Mouse (Mus musculus) stomach, embryonic 14.5 days (tissue): Measurements from ENCODE around the gene Rpl31. TPM values are rescaled to one million over a fixed set of nuclear protein-coding genes. Genes with fewer than 3 reads are reported as not detected.

Source experiments
- ATAC-seq: fragments of 200-750 bp; cut with Nextera tagmentation; 2 replicates; pipeline ENCODE4 v1.8.0; 2017; ENCODE audit warnings: low read depth, moderate TSS enrichment; ENCODE audit not compliant: insufficient number of reproducible peaks, insufficient read depth, low FRiP score
- H3K27ac ChIP-seq: fragments of 300-500 bp; sonication (generic); 2 replicates; pipeline ENCODE4 v1.5.1; 2014; ENCODE audit warnings: mild to moderate bottlenecking, low read length, moderate library complexity, mixed read lengths
- H3K27me3 ChIP-seq: fragments of 300-500 bp; sonication (generic); 2 replicates; pipeline ENCODE4 v1.6.1; 2014; ENCODE audit warnings: low read length, control low read depth, mixed read lengths; ENCODE audit not compliant: control insufficient read depth, insufficient read depth
- H3K36me3 ChIP-seq: fragments of 300-500 bp; sonication (generic); 2 replicates; pipeline ENCODE4 v1.6.1; 2014; ENCODE audit warnings: mild to moderate bottlenecking, control low read depth, low read length, moderate library complexity, mixed read lengths; ENCODE audit not compliant: control insufficient read depth, insufficient read depth
- H3K4me1 ChIP-seq: fragments of 300-500 bp; sonication (generic); 2 replicates; pipeline ENCODE4 v1.6.1; 2014; ENCODE audit warnings: low read length, control low read depth, mixed read lengths; ENCODE audit not compliant: control insufficient read depth, insufficient read depth
- H3K4me2 ChIP-seq: fragments of 300-500 bp; sonication (generic); replicated peaks from 2 replicates; pipeline ENCODE4 v1.6.1; 2014; ENCODE audit warnings: low read depth, low read length, control low read depth
- H3K4me3 ChIP-seq: fragments of 300-500 bp; sonication (generic); 2 replicates; pipeline ENCODE4 v1.5.1; 2014; ENCODE audit warnings: low read depth, low read length, control low read depth
- H3K9ac ChIP-seq: fragments of 300-500 bp; sonication (generic); replicated peaks from 2 replicates; pipeline ENCODE4 v1.6.1; 2014; ENCODE audit warnings: low read depth, mild to moderate bottlenecking, control low read depth, low read length, moderate library complexity, mixed read lengths
- H3K9me3 ChIP-seq: fragments of 300-500 bp; sonication (generic); 2 replicates; pipeline ENCODE4 v1.6.1; 2016; ENCODE audit warnings: low read depth, low read length, control low read depth; ENCODE audit not compliant: control insufficient read depth
- WGBS: fragments of 180-500 bp; shearing (Covaris S2); extraction: QIAGEN DNeasy Blood & Tissue Kit; methylation state at CpG from one replicate; pipeline ENCODE4 v1.1.7; 2014; 5-methylcytosine and 5-hydroxymethylcytosine counted together
- polyA plus RNA-seq: library from polyadenylated mRNA; unstranded; fragments of >200 nt; fragmentation: Nextera tagmentation; extraction: Ambion mirVana; gene quantifications from 2 replicates; pipeline ENCODE4 v1.2.1, GENCODE M21; 2014

The Rpl31 gene
- polyA plus RNA-seq, 1 experiment from 2014 or later = 805 TPM

DNA sequence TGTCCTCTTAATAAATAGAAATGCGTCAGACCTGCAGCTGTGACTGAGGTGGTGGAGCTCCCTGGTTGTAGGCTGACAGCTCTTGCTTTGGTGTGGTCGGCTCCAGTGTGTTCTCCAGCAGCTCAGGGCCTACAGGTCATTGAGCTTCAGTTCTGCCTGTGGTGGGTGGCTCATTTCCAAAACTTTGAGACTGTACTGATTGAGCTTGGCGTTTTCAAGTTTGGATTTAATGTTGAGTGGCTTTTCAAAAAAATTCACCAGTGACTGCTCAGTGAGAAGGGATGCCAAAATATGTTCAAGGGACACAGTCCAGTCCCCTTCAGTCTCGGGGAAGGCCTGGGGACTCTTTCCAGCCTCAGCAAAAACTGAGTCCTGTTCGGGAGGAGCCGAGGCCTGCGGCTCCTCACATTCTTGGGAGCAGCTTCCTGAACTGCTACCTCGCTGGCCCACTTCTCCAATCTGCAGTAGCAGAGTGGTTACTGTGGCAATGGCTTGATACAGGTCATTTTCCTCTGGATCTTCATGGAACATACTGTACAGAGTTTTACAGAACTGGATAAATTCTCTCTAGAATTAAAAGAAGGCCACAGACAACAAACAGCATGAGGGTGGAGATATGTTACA is 4.7 kb downstream of the Rpl31 start:
- WGBS = 85% methylated on average over 8 of the region's 8 CpGs
- no peaks in the 10 kb centered on the region for H3K9me3 ChIP-seq
- H3K4me2 ChIP-seq = no peak overlapping the region
- no peak for ATAC-seq
- no peaks in the 10 kb centered on the region for H3K27me3 ChIP-seq
- peaks cover 5% of the 10 kb centered on the region; the same call in 1 of the 2 replicates for H3K4me1 ChIP-seq
- H3K36me3 ChIP-seq = peaks cover 51% of the 10 kb centered on the region
- H3K9ac ChIP-seq = no peak overlapping the region
- no peak overlapping the region for H3K27ac ChIP-seq
- H3K4me3 ChIP-seq = no peak overlapping the region

DNA sequence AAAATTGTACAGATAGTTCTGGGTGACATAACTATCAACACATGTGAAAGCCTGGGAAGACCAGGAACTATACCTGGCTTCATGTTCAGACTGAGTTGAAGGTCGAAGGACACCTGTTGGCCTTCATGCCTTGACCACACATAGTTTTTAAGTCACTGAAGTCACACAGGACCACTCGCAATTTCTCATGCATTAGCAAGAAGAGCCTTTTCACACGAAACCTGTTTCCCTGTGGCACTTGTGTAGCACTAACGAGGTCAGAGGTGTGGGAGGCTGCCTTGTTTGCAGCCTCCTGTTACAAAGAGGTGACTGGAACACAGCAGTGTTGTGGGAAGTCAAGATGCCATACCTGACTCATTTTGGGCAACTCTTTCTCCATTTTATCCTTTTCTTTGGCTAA is 5.7 kb downstream of the Rpl31 start:
- 68% methylated on average over 4 of the region's 4 CpGs for WGBS
- Histone ChIP-seq H3K27ac (no peak overlapping the region), H3K4me1 (peaks cover 5% of the 10 kb centered on the region; the same call in 1 of the 2 replicates), H3K9ac (no peak overlapping the region), H3K4me2 (no peak overlapping the region), H3K27me3 (no peaks in the 10 kb centered on the region), H3K4me3 (no peak overlapping the region), H3K36me3 (peaks cover 51% of the 10 kb centered on the region), H3K9me3 (no peaks in the 10 kb centered on the region)
- no peak for ATAC-seq

DNA sequence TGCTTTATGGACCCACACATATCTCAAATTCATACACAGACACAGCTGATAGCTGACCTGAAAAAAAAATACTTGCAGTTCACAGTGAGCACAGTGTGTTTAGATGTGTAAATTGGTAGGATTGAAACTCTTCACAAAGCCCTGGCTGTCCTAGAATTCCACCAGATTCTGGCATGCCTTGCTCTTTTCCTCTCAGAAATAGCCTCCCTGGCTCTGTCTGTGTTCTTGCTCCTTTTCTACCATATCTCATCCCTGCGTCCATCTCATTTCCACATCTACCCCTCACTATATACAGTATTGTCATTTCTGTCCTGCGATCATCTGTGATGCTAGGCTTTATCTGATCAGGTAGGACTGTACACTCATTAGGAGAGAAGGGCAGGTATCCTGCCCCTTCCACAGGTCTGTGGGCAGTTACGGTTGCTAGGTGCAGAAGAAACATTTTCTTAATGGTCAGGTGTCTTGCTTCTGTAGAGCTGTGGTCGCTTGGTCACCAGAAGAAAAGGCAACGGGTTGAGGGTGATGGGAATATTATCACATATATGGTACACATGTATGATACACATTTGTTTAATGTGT is 6.7 kb downstream of the Rpl31 start:
- no peak for ATAC-seq
- Histone ChIP-seq H3K36me3 (peaks cover 48% of the 10 kb centered on the region), H3K9me3 (no peaks in the 10 kb centered on the region), H3K27me3 (no peaks in the 10 kb centered on the region), H3K4me1 (peaks cover 2% of the 10 kb centered on the region; the same call in 1 of the 2 replicates), H3K4me3 (no peak overlapping the region), H3K4me2 (no peak overlapping the region), H3K9ac (no peak overlapping the region), H3K27ac (no peak overlapping the region)
- WGBS = 79% methylated on average over 5 of the region's 5 CpGs

DNA sequence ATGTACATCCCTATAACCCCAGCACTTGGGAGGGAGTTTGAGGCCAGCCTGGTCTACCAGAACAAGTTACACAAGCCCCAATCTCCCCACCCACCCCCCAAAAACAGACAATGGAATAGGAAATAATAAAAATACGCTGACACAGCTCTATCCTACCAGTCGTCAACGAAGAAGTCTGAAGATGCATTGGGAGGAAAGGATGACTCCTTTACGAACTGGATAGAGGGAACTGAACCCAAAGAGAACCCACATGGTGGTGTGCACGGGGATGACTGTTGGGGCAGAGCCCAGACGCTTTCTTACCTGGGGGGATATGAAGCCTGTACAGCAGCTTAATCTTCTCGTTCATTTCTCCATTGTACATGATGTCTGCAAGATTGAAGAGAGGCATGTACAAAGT is 8.5 kb downstream of the Rpl31 start:
- peaks cover 30% of the 10 kb centered on the region for H3K36me3 ChIP-seq
- 86% methylated on average over 7 of the region's 7 CpGs for WGBS
- H3K4me1 ChIP-seq = no peaks in the 10 kb centered on the region
- H3K4me3 ChIP-seq = no peak overlapping the region
- ATAC-seq = no peak
- no peak overlapping the region for H3K9ac ChIP-seq
- H3K4me2 ChIP-seq = no peak overlapping the region
- H3K27ac ChIP-seq = no peak overlapping the region
- no peaks in the 10 kb centered on the region for H3K27me3 ChIP-seq
- no peaks in the 10 kb centered on the region for H3K9me3 ChIP-seq

DNA sequence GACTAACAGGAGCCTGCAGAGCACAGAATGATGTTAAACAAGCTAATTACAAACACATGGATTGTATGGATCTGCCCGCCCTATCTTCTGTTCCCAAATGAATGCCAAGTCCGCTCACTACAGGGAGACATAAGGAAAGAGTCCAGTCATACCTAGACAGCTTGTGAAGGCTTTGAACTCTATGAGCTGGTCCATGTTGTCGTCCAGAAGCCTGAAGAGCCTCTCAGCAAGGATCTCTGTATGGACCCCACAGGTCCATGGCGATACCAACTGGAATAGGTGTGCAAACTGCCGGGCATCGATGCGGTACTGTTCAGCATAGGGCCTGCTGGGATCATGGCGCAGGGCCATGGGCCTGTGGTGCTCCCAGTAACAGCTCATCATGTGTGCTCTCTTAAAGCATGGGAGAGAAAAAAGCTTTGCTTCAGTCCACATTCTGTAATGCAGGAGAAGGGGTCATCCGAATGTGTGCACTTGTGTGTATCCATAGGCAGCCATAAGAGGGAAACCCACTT is 9.1 kb downstream of the Rpl31 start:
- Histone ChIP-seq H3K9me3 (no peaks in the 10 kb centered on the region), H3K9ac (no peak overlapping the region), H3K27me3 (no peaks in the 10 kb centered on the region), H3K4me2 (no peak overlapping the region), H3K27ac (no peak overlapping the region), H3K36me3 (peaks cover 27% of the 10 kb centered on the region), H3K4me1 (no peaks in the 10 kb centered on the region), H3K4me3 (no peak overlapping the region)
- 91% methylated on average over 9 of the region's 9 CpGs for WGBS
- no peak for ATAC-seq

DNA sequence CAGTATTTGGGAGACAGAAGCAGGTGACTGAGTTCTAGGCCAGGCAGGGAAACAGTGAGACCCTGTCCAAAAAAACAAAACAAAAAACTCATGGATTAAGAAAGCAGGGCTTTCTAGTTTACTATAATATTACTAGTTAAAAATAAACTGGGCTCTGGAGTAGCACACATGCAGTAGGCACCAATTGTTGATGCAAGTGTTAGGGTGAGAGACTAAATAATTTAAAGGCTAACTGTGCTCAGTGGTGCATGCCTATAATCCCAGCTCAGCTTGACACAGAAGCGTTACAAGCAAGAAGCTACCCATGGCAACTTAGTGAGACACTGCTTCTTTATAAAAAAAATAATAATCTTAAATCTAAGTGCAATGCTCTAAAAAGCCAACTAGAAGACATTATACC is 10.9 kb downstream of the Rpl31 start:
- WGBS = 81% methylated on average over 1 of the region's 1 CpGs
- Histone ChIP-seq H3K4me2 (no peak overlapping the region), H3K9ac (no peak overlapping the region), H3K4me1 (no peaks in the 10 kb centered on the region), H3K36me3 (peaks cover 10% of the 10 kb centered on the region), H3K9me3 (no peaks in the 10 kb centered on the region), H3K4me3 (no peak overlapping the region), H3K27ac (no peak overlapping the region), H3K27me3 (no peaks in the 10 kb centered on the region)
- ATAC-seq = no peak

DNA sequence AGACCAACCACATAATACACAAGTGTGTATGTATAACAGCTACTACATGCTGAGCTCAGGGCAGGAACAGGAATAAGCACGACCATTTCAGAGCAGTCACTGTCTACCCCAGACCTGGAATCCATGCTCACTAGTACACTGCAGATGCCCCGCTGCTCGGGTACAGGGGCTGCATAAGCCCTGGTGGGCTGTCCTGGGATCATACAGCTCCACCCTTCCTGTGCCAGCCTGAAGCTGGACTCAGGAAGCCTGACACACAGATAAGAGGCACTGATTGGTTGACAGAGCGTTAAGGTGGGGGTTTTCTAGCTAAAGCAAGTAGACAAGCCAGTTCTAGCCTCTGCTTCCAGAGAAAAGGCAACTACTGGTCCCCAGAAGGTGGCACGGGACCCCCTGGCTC is 11.4 kb downstream of the Rpl31 start:
- no peaks in the 10 kb centered on the region for H3K4me1 ChIP-seq
- H3K27ac ChIP-seq = no peak overlapping the region
- no peaks in the 10 kb centered on the region for H3K9me3 ChIP-seq
- peaks cover 6% of the 10 kb centered on the region for H3K36me3 ChIP-seq
- H3K9ac ChIP-seq = no peak overlapping the region
- no peak overlapping the region for H3K4me2 ChIP-seq
- ATAC-seq = no peak
- no peaks in the 10 kb centered on the region for H3K27me3 ChIP-seq
- 71% methylated on average over 5 of the region's 5 CpGs for WGBS
- no peak overlapping the region for H3K4me3 ChIP-seq

DNA sequence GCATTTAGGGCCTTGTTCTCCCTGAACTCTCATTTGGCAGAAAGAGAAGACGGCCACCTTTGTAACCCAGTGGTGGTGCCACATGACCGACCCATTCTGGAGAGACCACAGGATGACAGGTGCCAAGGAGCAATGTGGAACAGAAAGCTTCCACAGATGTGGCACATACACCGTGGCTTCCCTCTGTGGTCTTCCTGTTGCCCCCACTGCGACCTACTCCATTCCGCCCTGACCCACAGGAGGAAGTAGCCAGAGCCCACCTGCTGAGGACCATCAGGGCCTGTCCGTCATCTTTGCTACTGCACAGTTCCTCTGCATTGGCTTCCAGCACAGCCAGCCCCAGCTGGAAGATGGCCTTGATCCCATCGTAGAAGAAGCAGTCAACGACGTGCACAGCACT is 13.4 kb downstream of the Rpl31 start:
- no peak overlapping the region for H3K27ac ChIP-seq
- WGBS = 90% methylated on average over 9 of the region's 9 CpGs
- no peaks in the 10 kb centered on the region for H3K4me1 ChIP-seq
- H3K9ac ChIP-seq = no peak overlapping the region
- no peak for ATAC-seq
- H3K4me2 ChIP-seq = no peak overlapping the region
- no peaks in the 10 kb centered on the region for H3K36me3 ChIP-seq
- H3K4me3 ChIP-seq = no peak overlapping the region
- no peaks in the 10 kb centered on the region for H3K27me3 ChIP-seq
- H3K9me3 ChIP-seq = no peaks in the 10 kb centered on the region

DNA sequence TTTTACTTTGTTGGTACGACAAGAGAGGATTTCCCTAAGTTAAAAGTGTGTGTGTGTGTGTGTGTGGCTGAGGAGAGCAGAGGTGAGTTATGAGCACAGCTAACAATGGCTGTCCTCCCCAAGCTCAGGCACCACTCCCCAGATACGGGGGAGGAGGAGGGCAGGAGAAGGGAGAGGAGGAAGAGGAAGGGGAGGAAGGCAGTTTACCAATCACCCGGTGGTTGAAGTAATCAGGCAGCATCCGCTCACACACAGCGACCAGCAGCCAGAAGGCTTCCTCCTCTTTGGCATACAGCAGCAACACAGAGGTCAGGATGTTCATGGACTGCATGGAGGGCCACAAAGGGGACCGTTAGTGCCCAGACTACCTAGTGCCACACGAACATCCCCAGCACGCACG is 17.3 kb downstream of the Rpl31 start:
- Histone ChIP-seq H3K27ac (no peak overlapping the region), H3K4me1 (no peaks in the 10 kb centered on the region), H3K27me3 (no peaks in the 10 kb centered on the region), H3K36me3 (no peaks in the 10 kb centered on the region), H3K9ac (no peak overlapping the region), H3K9me3 (no peaks in the 10 kb centered on the region), H3K4me2 (no peak overlapping the region), H3K4me3 (no peak overlapping the region)
- ATAC-seq = no peak
- 78% methylated on average over 9 of the region's 9 CpGs for WGBS
